Mouse (Mus musculus): ENCODE measurements around the gene Slc22a21.
"Not testable (repeated sequence)": the region's sequence is repeated elsewhere in the genome, so short reads cannot be mapped to it uniquely, and the experiment has no call there.

Gene Slc22a21

GRCm38 (mm10) chr11:53997661-53998060, 17.5 kb upstream of the Slc22a21 start:
- no peak for DNase-seq

- DNase-seq = no peak
Measured at GRCm38 (mm10) chr11:53992264-53992663, 12.1 kb upstream of the Slc22a21 start.

DNA sequence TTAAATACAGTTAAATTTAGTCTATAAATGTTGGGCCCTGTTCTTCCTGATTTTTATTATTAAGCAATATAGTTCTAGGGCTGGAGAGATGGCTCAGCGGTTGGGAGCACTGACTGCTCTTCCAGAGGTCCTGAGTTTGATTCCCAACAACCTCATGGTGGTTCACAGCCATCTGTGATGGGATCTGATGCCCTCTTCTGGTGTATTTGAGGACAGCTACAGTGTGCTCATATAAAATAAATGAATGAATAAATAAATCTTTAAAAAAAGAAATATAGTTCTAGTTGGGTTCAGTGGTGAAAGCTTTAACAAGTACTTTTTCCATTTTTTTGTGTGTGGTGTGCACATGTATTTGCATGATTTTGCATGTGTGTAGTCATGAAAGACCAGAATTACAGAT, 9.1 kb upstream of the Slc22a21 start:
- no peak for DNase-seq

DNA sequence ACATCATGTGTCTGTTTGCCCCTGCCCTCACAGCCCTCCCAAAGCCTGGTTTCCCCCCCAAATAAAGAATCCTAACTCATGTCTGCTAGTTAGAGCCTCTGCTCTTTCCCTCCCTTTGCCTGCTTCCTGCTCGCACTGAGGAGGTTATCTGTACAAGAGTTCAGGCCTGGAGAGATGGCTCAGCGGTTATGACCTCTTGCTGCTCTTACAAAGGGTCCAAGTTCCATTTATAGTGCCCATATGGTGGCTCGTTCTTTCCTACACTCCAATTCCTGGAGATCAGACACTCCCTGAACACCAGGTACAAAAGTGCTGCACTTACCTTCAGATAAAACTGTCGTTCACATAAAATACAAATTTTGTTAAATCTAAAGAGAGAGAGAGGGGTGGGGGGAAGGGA, 7.9 kb upstream of the Slc22a21 start:
- no peak for DNase-seq

DNA sequence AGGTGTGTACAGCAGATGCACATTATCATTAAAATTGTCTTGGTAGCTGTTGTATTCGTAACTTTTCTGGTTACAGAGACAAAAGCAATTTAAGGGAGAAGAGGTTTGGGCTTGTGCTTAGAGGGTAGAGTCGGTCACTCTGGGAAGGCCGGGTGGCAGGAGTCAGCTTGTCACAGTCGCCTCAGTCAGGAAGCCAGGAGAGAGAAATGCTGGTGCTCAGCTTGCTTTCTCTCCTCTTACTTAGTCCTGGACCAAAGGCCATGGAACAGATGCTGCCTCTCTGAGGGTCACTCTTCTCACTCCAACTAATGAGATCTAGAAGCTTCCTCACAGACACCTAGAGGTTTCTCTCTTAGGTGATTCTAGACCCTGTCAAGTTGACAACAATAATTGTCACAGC, 1.3 kb upstream of the Slc22a21 start:
- no peak for DNase-seq

DNA sequence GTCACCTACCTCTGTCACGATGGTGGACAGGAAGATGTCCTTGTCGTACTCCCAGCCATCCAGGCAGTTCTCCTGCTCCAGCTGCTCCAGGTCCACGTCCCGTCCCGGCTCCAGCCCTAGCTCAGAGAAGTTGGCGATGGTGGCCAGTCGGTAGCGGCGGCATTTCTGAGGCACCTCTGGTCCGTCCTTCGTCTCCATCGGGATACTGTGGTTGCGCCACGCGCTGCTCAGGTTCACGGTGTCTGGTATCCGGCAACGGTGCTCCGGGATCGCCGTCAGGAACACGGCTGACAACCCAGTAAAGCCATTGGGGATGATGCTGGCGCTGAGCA, 710 bp downstream of the Slc22a21 start:
- not testable (repeated sequence) for DNase-seq

- no peak for DNase-seq
Measured at GRCm38 (mm10) chr11:53977672-53978071, 2.5 kb downstream of the Slc22a21 start.

- no peak for DNase-seq
Measured at GRCm38 (mm10) chr11:53975559-53975958, 4.6 kb downstream of the Slc22a21 start.

DNA sequence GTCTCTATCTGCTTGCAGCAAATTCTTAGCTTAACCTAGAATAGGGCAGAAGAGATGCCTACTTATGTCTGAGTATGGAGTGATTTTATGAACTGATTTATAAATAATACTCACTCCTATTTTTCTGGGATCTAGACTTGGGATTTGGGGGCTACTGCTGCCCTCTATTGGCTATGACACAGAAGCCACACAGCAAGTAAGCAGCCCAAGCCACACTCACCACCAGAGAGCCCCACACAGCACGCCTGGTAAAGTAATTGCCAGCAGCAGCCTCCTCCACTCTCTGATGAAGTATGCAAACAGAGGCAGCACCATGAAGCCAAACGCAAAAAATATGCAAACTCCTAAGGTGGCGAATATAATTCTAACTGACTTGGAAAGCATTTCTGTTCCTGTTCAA, 21.1 kb downstream of the Slc22a21 start:
- no peak for DNase-seq

GRCm38 (mm10) chr11:53958176-53958575, 22.0 kb downstream of the Slc22a21 start:
- DNase-seq = peak; percentile 7 to 8

- DNase-seq = no peak
Measured at GRCm38 (mm10) chr11:53956636-53957035, 23.5 kb downstream of the Slc22a21 start.

DNA sequence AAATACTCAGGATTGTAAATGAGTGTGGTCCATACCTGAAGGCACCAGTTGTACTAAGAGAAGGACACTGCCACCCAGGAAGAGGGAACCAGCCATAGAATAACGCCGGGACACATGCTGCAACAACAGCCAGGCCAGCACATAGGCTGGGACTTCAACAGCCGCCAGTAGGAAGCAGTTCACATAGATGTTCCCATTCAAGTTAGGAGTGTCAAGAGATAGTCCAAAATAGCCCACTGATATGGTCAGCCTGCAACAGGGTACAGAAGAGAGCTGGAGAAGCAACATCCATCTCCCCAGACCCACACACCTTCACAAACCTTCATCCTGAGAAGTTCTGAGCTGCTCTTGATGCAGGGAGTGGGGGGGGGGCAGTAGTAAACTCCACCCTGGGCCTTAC, 25.5 kb downstream of the Slc22a21 start:
- no peak for DNase-seq

DNA sequence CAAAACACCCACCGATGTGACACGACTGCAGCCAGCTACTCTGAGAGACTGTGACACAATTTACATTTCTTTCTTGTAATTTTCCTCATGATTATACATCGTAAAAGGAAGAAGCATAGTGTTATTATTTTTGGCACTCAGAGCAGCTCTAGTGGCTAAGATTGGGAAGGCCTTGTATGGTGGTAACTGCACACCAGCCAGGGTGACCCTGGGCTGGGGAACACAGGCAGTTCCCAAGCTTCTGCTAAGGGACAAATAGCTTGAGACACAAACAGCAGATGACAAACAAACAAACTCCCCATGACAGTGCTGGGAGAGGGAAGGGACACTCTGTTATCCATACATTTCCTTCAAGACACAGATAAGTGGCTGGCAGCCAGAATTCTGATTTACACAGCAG, 30.0 kb downstream of the Slc22a21 start:
- DNase-seq = not testable (repeated sequence)

DNA sequence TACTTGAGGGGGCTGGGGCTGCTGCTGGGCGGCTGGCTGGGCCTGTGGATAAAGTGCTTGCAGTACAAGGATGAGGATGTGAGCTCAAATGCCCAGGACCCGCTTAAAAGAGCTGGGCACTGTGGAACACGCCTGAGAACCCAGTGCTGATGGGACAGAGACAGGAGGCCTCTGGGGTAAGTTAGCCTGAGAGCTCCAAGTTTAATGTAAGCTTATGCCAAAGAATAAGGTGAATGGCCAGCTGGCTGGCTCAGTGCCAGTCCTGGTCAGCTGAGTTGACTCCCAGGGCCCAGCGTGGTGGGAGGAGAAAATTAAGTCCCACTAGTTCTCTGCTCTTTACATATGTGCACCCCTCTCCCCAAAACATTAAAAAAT, 48.2 kb downstream of the Slc22a21 start:
- not testable (repeated sequence) for DNase-seq

GRCm38 (mm10) chr11:53931091-53931943, 48.8 kb downstream of the Slc22a21 start:
- peak; percentile 5 to 10 for DNase-seq

DNA sequence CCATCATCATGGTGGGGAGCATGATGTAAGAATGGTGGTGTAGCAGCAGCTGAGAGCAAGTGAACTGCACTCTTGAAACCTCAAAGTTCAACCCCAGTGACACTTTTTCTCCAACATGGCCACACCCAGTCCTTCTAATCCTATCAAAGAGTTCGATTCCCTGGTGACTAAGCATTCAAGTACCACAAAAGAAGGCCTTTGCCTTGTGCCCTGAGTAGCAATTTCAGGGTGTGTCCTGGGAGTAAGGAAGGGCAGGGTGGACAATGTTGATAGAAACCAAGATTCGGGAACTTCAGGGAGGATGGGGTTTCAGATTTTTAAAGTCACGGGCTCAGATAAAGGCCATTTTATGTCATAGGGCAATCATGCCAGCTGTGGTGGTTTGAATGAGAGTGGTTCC, 50.4 kb downstream of the Slc22a21 start:
- no peak for DNase-seq

GRCm38 (mm10) chr11:53928585-53928984, 51.5 kb downstream of the Slc22a21 start:
- DNase-seq = no peak

DNA sequence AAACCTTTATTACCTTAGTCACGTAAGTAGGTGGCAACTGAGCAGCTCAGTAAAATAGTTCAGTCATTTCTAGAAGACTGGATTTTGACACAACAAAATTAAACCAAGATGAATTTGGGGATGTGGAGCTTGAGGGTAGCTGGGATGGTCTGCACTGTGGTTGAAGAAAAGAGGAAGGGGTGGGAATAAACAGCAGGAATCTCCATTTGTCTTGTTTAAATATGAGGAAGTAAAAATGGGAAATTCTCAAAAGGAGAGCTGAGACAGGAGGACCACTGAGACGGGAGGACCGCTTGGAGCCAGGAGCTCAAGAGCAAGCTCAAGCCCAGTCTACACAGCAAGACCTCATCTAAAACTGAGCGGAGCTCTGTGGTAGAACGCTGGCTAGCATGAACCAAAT, 53.8 kb downstream of the Slc22a21 start:
- no peak for DNase-seq

DNA sequence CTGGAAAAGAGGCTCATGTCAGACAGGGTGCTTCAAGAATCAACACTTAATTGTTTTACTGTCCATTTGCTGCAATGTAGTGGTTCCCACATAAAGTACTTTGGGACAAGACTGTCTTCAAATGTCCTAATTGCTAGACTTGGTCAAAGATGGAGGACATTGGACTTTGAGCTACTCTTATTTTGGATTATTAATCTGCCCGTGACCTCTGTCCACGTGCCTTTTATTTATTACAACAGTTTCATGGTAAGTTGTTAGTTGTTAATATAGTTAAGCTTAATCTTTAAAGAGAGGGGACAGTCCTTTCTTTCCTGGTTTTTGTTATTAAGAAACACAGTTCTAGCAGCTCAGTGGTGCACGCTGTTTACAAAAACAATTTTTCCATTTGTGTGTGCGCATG, 61.3 kb downstream of the Slc22a21 start:
- no peak for DNase-seq

GRCm38 (mm10) chr11:53911011-53911410, 69.1 kb downstream of the Slc22a21 start:
- DNase-seq = no peak

- no peak for DNase-seq
Measured at GRCm38 (mm10) chr11:53908686-53909085, 71.4 kb downstream of the Slc22a21 start.

DNA sequence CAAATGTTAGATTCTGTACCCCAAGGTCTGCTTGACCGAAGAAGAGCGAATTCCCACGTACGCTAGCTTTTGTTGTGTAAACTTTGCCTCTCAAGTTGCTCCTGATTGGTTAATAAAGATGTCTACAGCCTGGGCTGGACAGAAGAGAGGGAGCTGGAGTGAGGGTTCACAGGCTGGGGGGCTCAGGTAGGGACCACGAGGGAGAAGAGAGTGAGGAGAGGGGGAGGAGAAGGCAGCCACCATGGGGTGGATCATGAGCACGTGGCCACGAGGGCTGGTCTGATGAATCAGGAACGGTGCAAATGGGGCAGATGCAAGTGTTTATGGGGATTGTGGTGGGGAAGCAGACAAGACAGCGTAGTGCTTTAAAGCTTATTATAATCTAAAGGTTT, 75.6 kb downstream of the Slc22a21 start:
- DNase-seq = no peak

DNA sequence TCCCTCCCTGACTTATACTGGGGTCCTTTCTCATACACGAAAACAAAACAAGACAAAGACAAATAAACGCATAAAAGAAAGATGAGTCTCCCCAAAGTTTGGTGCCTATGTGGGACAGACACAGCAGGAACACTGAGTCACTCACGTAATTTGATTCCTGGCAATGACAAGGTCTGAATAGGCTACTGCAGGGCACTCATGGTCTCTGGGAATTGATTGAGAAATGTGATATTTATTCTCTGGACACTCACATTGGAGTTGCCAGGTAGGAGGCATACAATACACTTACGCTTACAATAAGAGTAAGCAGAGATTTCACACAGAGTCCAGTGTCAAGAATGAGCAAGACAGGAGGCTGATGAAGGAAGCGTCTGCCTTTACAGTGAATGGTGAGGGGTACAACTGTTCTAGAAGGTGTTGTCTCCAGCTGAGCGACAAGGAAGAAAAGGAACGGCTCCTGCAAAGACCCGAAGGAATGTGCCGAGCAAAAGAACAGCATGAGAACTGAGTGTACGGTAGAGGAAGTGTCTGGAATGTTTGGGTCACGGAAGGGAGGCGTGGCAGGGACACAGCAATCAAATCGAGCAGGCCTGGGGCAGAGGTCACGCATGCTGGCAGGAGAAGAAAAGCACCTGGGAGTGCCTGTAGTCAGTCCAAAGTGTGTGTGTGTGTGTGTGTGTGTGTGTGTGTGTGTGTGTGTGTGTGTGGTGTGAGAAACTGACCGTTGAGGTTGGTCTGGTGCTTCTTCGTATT, 76.2 kb downstream of the Slc22a21 start:
- DNase-seq = no peak

DNA sequence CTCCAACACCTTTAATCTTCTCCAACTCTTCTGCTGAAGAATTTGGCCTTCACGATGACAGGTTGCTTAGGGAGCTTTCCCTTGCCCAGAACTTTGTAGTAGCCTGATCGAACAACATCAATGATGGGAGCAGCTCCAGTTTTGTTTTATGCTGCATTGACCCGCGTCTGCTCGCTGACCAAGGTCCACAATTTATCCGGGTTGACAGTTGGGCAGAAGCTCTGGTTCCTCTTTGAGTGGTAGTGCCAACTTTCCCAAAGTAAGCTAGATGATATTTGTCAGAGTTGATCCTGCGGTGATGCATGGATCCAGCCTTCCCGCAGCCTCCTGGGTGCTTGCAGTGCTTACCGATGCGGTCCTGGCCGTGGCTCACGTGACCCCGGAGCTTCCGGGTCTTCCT, 77.4 kb downstream of the Slc22a21 start:
- no peak for DNase-seq
